Comparison of ENCODE assay signal across 13 mouse cellular contexts in genomic region chr17:87263401-87263800, GRCm38 (mm10). TPM values are rescaled to one million over a fixed set of nuclear protein-coding genes. Genes with fewer than 3 reads are reported as not detected.
A peak's percentile ranks its signal among the peaks of the same experiment; 100 is the strongest.
DNase-seq lines count a peak whose midpoint lies in the region; ATAC-seq and TF ChIP-seq lines count a peak whose summit lies in the region.
"Had no signal": no experiment of that assay in that cellular context is flagged by ENCODE, and none has a peak within 500 bp of the region (broad histone marks: within the 10 kb centered on the region; RNA-seq: fewer than 3 reads in every experiment).

No protein-coding gene starts in this region.

- peak overlapping the region; percentile 97 for H3K27ac ChIP-seq in liver, adult 2 months (replicated peaks; ENCODE audit: insufficient read depth, low read depth, low read length)
- no peak overlapping the region for H3K27ac ChIP-seq in liver, embryonic 11.5 days (ENCODE audit: low read depth, low read length)
- peak overlapping the region; percentile 94 for H3K27ac ChIP-seq in small intestine, adult 2 months (ENCODE audit: insufficient read depth, low read depth, low read length)
- no peak overlapping the region for H3K27ac ChIP-seq in forebrain, postnatal 0 days (ENCODE audit: low read depth, low read length)
- H3K27ac ChIP-seq: forebrain, embryonic 12.5 days; kidney, postnatal 0 days; limb, embryonic 13.5 days had no signal

- H3K27me3 ChIP-seq in liver, adult 2 months (ENCODE audit: control insufficient read depth, insufficient read depth, low read length) = no peaks in the 10 kb centered on the region
- no peaks in the 10 kb centered on the region for H3K27me3 ChIP-seq in liver, embryonic 11.5 days (replicated peaks; ENCODE audit: control insufficient read depth, insufficient read depth, low read length)
- no peaks in the 10 kb centered on the region for H3K27me3 ChIP-seq in small intestine, adult 2 months (ENCODE audit: control insufficient read depth, insufficient read depth, low read length)
- no peaks in the 10 kb centered on the region for H3K27me3 ChIP-seq in forebrain, postnatal 0 days (ENCODE audit: insufficient read depth, low read length)
- H3K27me3 ChIP-seq: limb, embryonic 13.5 days had no signal

- peak; percentile 98 for DNase-seq in liver, adult 2 months (ENCODE audit: extremely low read depth, low read depth, low spot score)
- DNase-seq in liver = no peak
- DNase-seq in liver, embryonic 11.5 days (ENCODE audit: low spot score) = no peak
- DNase-seq in B cell, adult 2 months = no peak
- no peak for DNase-seq in forebrain, postnatal 0 days
- DNase-seq: cerebellum, adult 18-20 months; gastrocnemius, postnatal 25 days had no signal

- peak overlapping the region; percentile 1; the same call in 1 of the 2 replicates for H3K4me2 ChIP-seq in liver, embryonic 11.5 days
- H3K4me2 ChIP-seq in forebrain, postnatal 0 days (ENCODE audit: low read depth) = no peak overlapping the region

- H3K4me1 ChIP-seq in liver, adult 2 months (ENCODE audit: control insufficient read depth, insufficient read depth, low read length) = peaks cover 8% of the 10 kb centered on the region
- peaks cover 13% of the 10 kb centered on the region for H3K4me1 ChIP-seq in liver, embryonic 11.5 days (replicated peaks; ENCODE audit: control insufficient read depth, insufficient read depth, low read length)
- H3K4me1 ChIP-seq in small intestine, adult 2 months (ENCODE audit: control insufficient read depth, insufficient read depth, insufficient read length, low read length) = peaks cover 22% of the 10 kb centered on the region
- peaks cover 8% of the 10 kb centered on the region for H3K4me1 ChIP-seq in forebrain, postnatal 0 days (ENCODE audit: insufficient read depth)

- peak overlapping the region; percentile 2; the same call in 1 of the 2 replicates for H3K9ac ChIP-seq in liver, adult 2 months (ENCODE audit: low read depth, low read length)
- no peak overlapping the region for H3K9ac ChIP-seq in liver, embryonic 11.5 days (ENCODE audit: low read depth, low read length)
- H3K9ac ChIP-seq in forebrain, postnatal 0 days = no peak overlapping the region
- H3K9ac ChIP-seq: forebrain, embryonic 12.5 days; limb, embryonic 13.5 days had no signal

- TF ChIP-seq CTCF in liver, adult 2 months (IDR thresholded peaks at IDR 0.05; ENCODE audit: low read depth, low read length) = no peak
- TF ChIP-seq CTCF in small intestine, adult 2 months (IDR thresholded peaks at IDR 0.05; ENCODE audit: extremely low read depth, insufficient read length, insufficient replicate concordance, low read depth, low read length) = no peak
- no peak for TF ChIP-seq CTCF in forebrain, postnatal 0 days (IDR thresholded peaks at IDR 0.05; ENCODE audit: low read depth)

- no peaks in the 10 kb centered on the region for H3K9me3 ChIP-seq in liver, embryonic 11.5 days (ENCODE audit: control insufficient read depth, low read length)
- no peaks in the 10 kb centered on the region for H3K9me3 ChIP-seq in forebrain, postnatal 0 days (ENCODE audit: low read length)
- H3K9me3 ChIP-seq: forebrain, embryonic 12.5 days had no signal

- H3K36me3 ChIP-seq in liver, adult 2 months (ENCODE audit: control insufficient read depth, insufficient read depth, low read length) = peaks cover 2% of the 10 kb centered on the region
- H3K36me3 ChIP-seq in liver, embryonic 11.5 days (ENCODE audit: control insufficient read depth, insufficient read depth, low read length) = peaks cover 17% of the 10 kb centered on the region
- peaks cover 20% of the 10 kb centered on the region for H3K36me3 ChIP-seq in small intestine, adult 2 months (ENCODE audit: control insufficient read depth, insufficient read depth, low read length)
- peaks cover 15% of the 10 kb centered on the region; the same call in 1 of the 2 replicates for H3K36me3 ChIP-seq in forebrain, postnatal 0 days (ENCODE audit: insufficient read depth)

- WGBS in liver, adult 2 months = 1% methylated on average over 6 of the region's 6 CpGs
- 70% methylated on average over 6 of the region's 6 CpGs for WGBS in liver, embryonic 11.5 days
- 25% methylated on average over 6 of the region's 6 CpGs for WGBS in small intestine, adult 2 months
- WGBS in forebrain, postnatal 0 days = 97% methylated on average over 6 of the region's 6 CpGs

- no peak for TF ChIP-seq POLR2A in liver, adult 2 months (IDR thresholded peaks at IDR 0.05; ENCODE audit: extremely low read depth, insufficient read depth, low read length)
- TF ChIP-seq POLR2A in small intestine, adult 2 months (IDR thresholded peaks at IDR 0.05; ENCODE audit: low read depth, low read length) = no peak

- H3K4me3 ChIP-seq in liver, adult 2 months (ENCODE audit: insufficient read depth, low read depth, low read length) = peak overlapping the region; percentile 92; the same call in 1 of the 2 replicates
- H3K4me3 ChIP-seq in liver, embryonic 11.5 days (ENCODE audit: low read depth, low read length) = no peak overlapping the region
- H3K4me3 ChIP-seq in small intestine, adult 2 months (ENCODE audit: low read depth, low read length) = peak overlapping the region; percentile 63
- no peak overlapping the region for H3K4me3 ChIP-seq in forebrain, postnatal 0 days (ENCODE audit: low read depth, low read length)
- H3K4me3 ChIP-seq: forebrain, embryonic 12.5 days had no signal

- ATAC-seq in granulocyte monocyte progenitor cell, adult 5-6 weeks (replicated peaks; ENCODE audit: poor library complexity, severe bottlenecking) = 0 out of 2 replicates have a peak, but pooled peaks have one; percentile 3
- no peak for ATAC-seq in liver, embryonic 11.5 days (replicated peaks; ENCODE audit: low FRiP score)
- ATAC-seq in forebrain, postnatal 0 days = no peak
- ATAC-seq: midbrain, embryonic 16.5 days had no signal

- peaks cover 18% of the 10 kb centered on the region; the same call in 1 of the 2 replicates for H3K79me2 ChIP-seq in liver, adult 2 months (ENCODE audit: control insufficient read depth, insufficient read depth, low read length)

RNA-seq across cellular contexts. Expression of gene Mcfd2, which starts 2.3 kb away (rescaled TPM):
- total RNA-seq in liver, adult 2 months (2014; rRNA removed) = 223 and 231 TPM in 2 replicates
- polyA plus RNA-seq in liver, adult 2 months (2012; rRNA removed) = 263 and 314 TPM in 2 replicates
- total RNA-seq in granulocyte monocyte progenitor cell, adult 5-6 weeks (2014; fragmentation: Nextera tagmentation) = 64.9 and 73.6 TPM in 2 replicates
- total RNA-seq in granulocyte monocyte progenitor cell, adult 5-6 weeks (2017) = 112 and 128 TPM in 2 replicates
- polyA plus RNA-seq in liver, embryonic 11.5 days (2014; fragmentation: Nextera tagmentation; extraction: Ambion mirVana) = 71.9 and 76.9 TPM in 2 replicates
- 139 and 169 TPM in 2 replicates for polyA plus RNA-seq in small intestine, adult 2 months (2012; rRNA removed)
- total RNA-seq in forebrain, postnatal 0 days (2014; rRNA removed) = 35.0 and 42.5 TPM in 2 replicates
- polyA plus RNA-seq in forebrain, postnatal 0 days (2015; fragmentation: Nextera tagmentation; extraction: Ambion mirVana) = 37.9 and 40.7 TPM in 2 replicates

RNA-seq across cellular contexts. Expression of gene Ttc7, which starts 19.3 kb away (rescaled TPM):
- 19.0 and 22.4 TPM in 2 replicates for total RNA-seq in liver, adult 2 months (2014; rRNA removed)
- polyA plus RNA-seq in liver, adult 2 months (2012; rRNA removed) = 36.5 and 37.8 TPM in 2 replicates
- total RNA-seq in granulocyte monocyte progenitor cell, adult 5-6 weeks (2014; fragmentation: Nextera tagmentation) = 68.9 and 94.1 TPM in 2 replicates
- 42.2 and 46.7 TPM in 2 replicates for total RNA-seq in granulocyte monocyte progenitor cell, adult 5-6 weeks (2017)
- 14.1 and 14.3 TPM in 2 replicates for polyA plus RNA-seq in liver, embryonic 11.5 days (2014; fragmentation: Nextera tagmentation; extraction: Ambion mirVana)
- 195 and 289 TPM in 2 replicates for polyA plus RNA-seq in small intestine, adult 2 months (2012; rRNA removed)
- 6.1 and 6.4 TPM in 2 replicates for total RNA-seq in forebrain, postnatal 0 days (2014; rRNA removed)
- polyA plus RNA-seq in forebrain, postnatal 0 days (2015; fragmentation: Nextera tagmentation; extraction: Ambion mirVana) = 7.0 and 7.5 TPM in 2 replicates

Comparison
In these comparisons a context has a peak if more than half of its experiments do, and no peak if none do; other contexts are left out.
1. H3K27ac ChIP-seq: peak in liver, adult 2 months (single experiment) and small intestine, adult 2 months (single experiment); none in liver, embryonic 11.5 days (single experiment) and forebrain, postnatal 0 days (single experiment).
2. H3K4me3 ChIP-seq: peak in liver, adult 2 months (single experiment) and small intestine, adult 2 months (single experiment); none in liver, embryonic 11.5 days (single experiment) and forebrain, postnatal 0 days (single experiment).